Mouse (Mus musculus) embryonic facial prominence, embryonic 11.5 days (tissue): ENCODE results near the gene Fam107b. TPM values are rescaled to one million over a fixed set of nuclear protein-coding genes. Genes with fewer than 3 reads are reported as not detected.

Source experiments
- ATAC-seq: fragments of 200-750 bp; cut with Nextera tagmentation; replicated peaks from 2 replicates; pipeline ENCODE4 v1.8.0; 2017; ENCODE audit warnings: low read depth; ENCODE audit not compliant: insufficient number of reproducible peaks, low FRiP score, low TSS enrichment
- DNase-seq: peaks from one replicate; pipeline ENCODE4 v3.0.0-alpha.2; 2015; ENCODE audit warnings: low spot score
- H3K27ac ChIP-seq: fragments of 300-500 bp; sonication (generic); replicated peaks from 2 replicates; pipeline ENCODE4 v1.5.1; 2014; ENCODE audit warnings: mild to moderate bottlenecking, low read depth, low read length, control low read depth
- H3K27me3 ChIP-seq: fragments of 300-500 bp; sonication (generic); 2 replicates; pipeline ENCODE4 v1.6.1; 2014; ENCODE audit warnings: mild to moderate bottlenecking, low read length, moderate library complexity, mixed read lengths; ENCODE audit not compliant: control insufficient read depth, insufficient read depth
- H3K36me3 ChIP-seq: fragments of 300-500 bp; sonication (generic); replicated peaks from 2 replicates; pipeline ENCODE4 v1.6.1; 2014; ENCODE audit warnings: low read depth, mild to moderate bottlenecking, low read length, moderate library complexity, mixed read lengths; ENCODE audit not compliant: control insufficient read depth, insufficient read depth
- H3K4me1 ChIP-seq: fragments of 300-500 bp; sonication (generic); 2 replicates; pipeline ENCODE4 v1.6.1; 2014; ENCODE audit warnings: low read length, mixed read lengths; ENCODE audit not compliant: control insufficient read depth, insufficient read depth
- H3K4me2 ChIP-seq: fragments of 300-500 bp; sonication (generic); 2 replicates; pipeline ENCODE4 v1.6.1; 2014; ENCODE audit warnings: low read depth, mild to moderate bottlenecking, control low read depth, low read length, moderate library complexity
- H3K4me3 ChIP-seq: fragments of 300-500 bp; sonication (generic); 2 replicates; pipeline ENCODE4 v1.5.1; 2014; ENCODE audit warnings: low read depth, low read length, control low read depth
- H3K9ac ChIP-seq: fragments of 300-500 bp; sonication (generic); replicated peaks from 2 replicates; pipeline ENCODE4 v1.6.1; 2014; ENCODE audit warnings: mild to moderate bottlenecking, control low read depth, low read length
- H3K9me3 ChIP-seq: fragments of 300-500 bp; sonication (generic); replicated peaks from 2 replicates; pipeline ENCODE4 v1.6.1; 2016; ENCODE audit warnings: mild to moderate bottlenecking, low read length, inconsistent platforms, mixed read lengths; ENCODE audit not compliant: control insufficient read depth
- WGBS: fragments of 180-500 bp; shearing (Covaris S2); extraction: QIAGEN DNeasy Blood & Tissue Kit; methylation state at CpG from one replicate; pipeline ENCODE4 v1.1.7; 2014; 5-methylcytosine and 5-hydroxymethylcytosine counted together
- polyA plus RNA-seq: library from polyadenylated mRNA; unstranded; fragments of >200 nt; fragmentation: Nextera tagmentation; extraction: Ambion mirVana; gene quantifications from 2 replicates; pipeline ENCODE4 v1.2.1, GENCODE M21; 2014

The Fam107b gene
- 79.4 and 80.6 TPM in 2 replicates for polyA plus RNA-seq

DNA sequence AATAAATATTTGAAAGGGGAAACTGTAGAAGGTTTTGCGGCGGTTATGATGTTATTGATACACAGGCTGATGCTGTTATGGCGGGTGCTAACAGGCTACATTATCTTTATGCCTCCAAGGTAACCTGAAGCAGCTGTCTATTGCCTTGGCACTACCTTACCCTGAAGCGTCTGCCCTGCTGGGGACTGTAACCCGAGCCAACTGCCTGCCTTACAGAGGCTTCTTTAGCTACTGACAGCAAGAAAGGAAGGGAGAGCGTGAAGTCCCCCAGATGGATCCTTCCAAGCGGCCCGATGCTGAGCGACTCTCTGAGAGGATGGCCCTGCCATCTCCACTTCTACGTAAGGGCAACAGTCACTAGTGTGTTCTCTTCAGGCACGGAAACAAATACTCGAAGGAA lies at the start of gene Fam107b:
Gene Fam107b (plus strand): TSS at position 303 of the 400 bp plus-strand sequence.
- Histone ChIP-seq H3K27ac (no peak within 1 kb of the TSS), H3K9ac (no peak within 1 kb of the TSS), H3K9me3 (no peaks in the 10 kb centered on the region), H3K27me3 (no peaks in the 10 kb centered on the region), H3K4me3 (no peak within 1 kb of the TSS), H3K4me2 (no peak within 1 kb of the TSS), H3K36me3 (no peaks in the 10 kb centered on the region), H3K4me1 (no peaks in the 10 kb centered on the region)
- ATAC-seq (no peak), DNase-seq (no peak)
- 58% methylated on average over 12 of the region's 12 CpGs for WGBS

DNA sequence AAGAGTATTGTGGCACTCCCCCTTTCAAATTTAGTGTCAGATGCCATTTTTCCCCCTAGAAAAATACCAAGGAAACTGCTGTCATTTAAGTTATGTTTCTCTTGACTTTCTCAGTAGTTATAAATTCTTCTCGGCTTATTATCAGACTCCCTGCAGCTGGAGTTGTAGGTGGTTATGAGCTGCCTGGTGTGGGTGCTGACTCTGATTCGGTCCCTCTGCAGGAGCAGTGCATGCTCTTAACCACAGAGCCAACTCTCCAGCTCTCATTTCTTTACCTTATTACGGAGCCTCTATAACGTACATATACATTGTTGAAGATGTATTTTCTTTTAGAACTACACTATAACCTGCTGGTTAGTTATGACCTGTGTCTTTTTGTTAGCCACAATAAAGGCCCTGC lies 47.7 kb upstream of the Fam107b start:
- H3K27me3 ChIP-seq = no peaks in the 10 kb centered on the region
- DNase-seq (no peak), ATAC-seq (no peak)
- H3K4me3 ChIP-seq = no peak overlapping the region
- no peak overlapping the region for H3K9ac ChIP-seq
- H3K4me2 ChIP-seq = no peak overlapping the region
- H3K4me1 ChIP-seq = no peaks in the 10 kb centered on the region
- WGBS = 80% methylated on average over 4 of the region's 4 CpGs
- no peaks in the 10 kb centered on the region for H3K36me3 ChIP-seq
- H3K27ac ChIP-seq = no peak overlapping the region
- H3K9me3 ChIP-seq = no peaks in the 10 kb centered on the region

DNA sequence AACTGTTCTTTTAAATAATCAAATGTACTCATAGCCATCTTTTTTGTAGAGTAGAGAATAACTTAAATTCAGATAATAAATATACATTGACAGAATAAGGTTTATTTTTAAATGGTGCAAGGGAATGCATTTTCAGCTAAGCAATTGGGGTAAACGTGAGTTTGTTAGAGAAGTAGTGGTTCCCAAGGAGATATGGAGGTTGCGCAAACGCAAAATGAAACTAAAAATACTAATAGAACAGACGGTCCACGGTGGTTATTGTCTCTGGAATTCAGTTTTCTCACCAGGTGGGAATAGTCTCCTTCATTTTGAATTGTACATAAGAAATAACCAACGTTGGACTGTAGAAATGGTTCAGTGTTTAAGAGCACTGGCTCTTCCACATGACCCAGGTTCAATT lies 44.0 kb upstream of the Fam107b start:
- no peaks in the 10 kb centered on the region for H3K36me3 ChIP-seq
- H3K27me3 ChIP-seq = no peaks in the 10 kb centered on the region
- 81% methylated on average over 6 of the region's 6 CpGs for WGBS
- H3K4me1 ChIP-seq = no peaks in the 10 kb centered on the region
- no peak overlapping the region for H3K4me2 ChIP-seq
- H3K4me3 ChIP-seq = no peak overlapping the region
- no peak overlapping the region for H3K9ac ChIP-seq
- DNase-seq = no peak
- no peak overlapping the region for H3K27ac ChIP-seq
- H3K9me3 ChIP-seq = no peaks in the 10 kb centered on the region
- ATAC-seq = no peak

DNA sequence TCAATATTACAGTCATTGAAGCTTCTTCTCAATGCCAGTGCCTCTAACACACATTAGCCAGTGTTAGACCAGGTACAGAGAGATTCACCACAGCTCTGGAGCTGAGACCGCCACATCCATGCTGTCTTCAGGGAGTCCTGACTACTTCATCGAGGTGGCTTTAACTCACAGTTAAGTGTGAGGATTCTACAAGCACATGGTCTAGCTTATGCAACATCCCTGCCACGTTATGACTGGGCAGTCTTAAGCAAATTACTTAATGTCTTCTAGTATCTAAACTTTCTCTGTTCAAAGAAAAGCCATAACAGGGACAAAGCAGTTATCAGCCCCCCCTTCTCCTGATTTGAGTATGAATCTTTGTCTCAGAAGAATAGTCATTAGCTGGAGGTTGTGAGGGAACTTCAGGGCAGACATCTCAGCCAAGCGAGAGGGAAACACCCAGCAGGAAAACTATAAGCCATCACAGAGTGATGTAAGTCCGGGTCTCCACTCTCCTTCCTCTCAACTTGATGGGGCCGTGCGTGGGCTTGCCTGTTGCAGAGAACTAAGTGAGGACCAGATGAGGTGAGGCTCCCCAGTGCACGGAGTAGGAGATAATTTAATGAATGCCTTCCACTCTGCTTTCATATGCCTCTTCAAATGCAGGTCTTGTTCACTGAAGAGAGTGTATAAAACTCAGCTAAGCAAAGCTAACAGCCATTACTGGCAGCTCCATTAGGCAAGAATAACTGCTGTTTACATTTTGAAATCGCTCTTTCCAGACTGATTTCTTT lies 28.8 kb upstream of the Fam107b start:
- Histone ChIP-seq H3K4me2 (no peak overlapping the region), H3K4me3 (no peak overlapping the region), H3K9ac (no peak overlapping the region), H3K27ac (no peak overlapping the region), H3K9me3 (no peaks in the 10 kb centered on the region), H3K27me3 (no peaks in the 10 kb centered on the region), H3K4me1 (no peaks in the 10 kb centered on the region), H3K36me3 (no peaks in the 10 kb centered on the region)
- DNase-seq = no peak
- no peak for ATAC-seq
- 74% methylated on average over 9 of the region's 9 CpGs for WGBS

DNA sequence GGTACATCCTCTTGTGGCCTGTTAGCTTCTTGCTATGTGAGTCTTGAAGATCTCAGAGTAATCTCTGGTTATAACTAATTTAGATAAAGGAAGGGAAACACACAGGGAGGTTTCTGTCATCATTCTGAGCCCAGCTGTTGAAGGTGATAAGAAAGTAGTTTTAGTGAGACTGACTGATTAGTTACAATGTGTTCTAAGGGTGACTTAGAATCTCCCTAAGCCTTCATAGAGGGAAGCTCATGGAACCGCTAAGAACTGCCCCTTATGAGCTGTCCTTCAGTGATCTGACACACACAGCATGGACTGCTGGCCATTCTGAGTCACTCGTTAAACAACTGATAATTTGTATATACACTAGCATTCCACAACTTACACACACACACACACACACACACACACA lies 24.2 kb upstream of the Fam107b start:
- Histone ChIP-seq H3K9me3 (no peaks in the 10 kb centered on the region), H3K4me2 (no peak overlapping the region), H3K4me3 (no peak overlapping the region), H3K27ac (no peak overlapping the region), H3K4me1 (no peaks in the 10 kb centered on the region), H3K9ac (no peak overlapping the region), H3K27me3 (no peaks in the 10 kb centered on the region), H3K36me3 (no peaks in the 10 kb centered on the region)
- 70% methylated on average over 2 of the region's 2 CpGs for WGBS
- no peak for DNase-seq
- ATAC-seq = no peak

DNA sequence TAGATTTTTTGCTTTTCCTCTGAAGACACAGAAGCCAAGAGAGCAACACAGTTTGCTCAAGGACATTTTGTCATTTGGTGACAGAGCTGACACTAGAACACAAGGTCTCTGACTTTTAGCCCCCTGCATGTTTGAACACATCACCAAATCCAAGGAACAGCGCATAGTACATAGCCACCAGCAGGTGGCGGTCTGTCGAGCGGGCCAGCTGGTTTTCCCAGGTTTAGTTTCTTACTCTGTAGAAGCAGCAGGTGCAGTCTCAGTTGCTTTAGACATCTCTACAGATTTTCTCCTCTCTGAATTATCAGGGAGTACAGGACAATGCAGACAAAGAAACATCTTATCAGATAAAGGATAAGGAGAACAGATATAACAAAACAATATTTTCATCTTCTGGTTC lies 23.7 kb upstream of the Fam107b start:
- Histone ChIP-seq H3K27ac (no peak overlapping the region), H3K9me3 (no peaks in the 10 kb centered on the region), H3K4me2 (no peak overlapping the region), H3K36me3 (no peaks in the 10 kb centered on the region), H3K9ac (no peak overlapping the region), H3K27me3 (no peaks in the 10 kb centered on the region), H3K4me3 (no peak overlapping the region), H3K4me1 (no peaks in the 10 kb centered on the region)
- ATAC-seq (no peak), DNase-seq (peak; percentile 75)
- WGBS = under 1% methylated on average over 4 of the region's 4 CpGs

DNA sequence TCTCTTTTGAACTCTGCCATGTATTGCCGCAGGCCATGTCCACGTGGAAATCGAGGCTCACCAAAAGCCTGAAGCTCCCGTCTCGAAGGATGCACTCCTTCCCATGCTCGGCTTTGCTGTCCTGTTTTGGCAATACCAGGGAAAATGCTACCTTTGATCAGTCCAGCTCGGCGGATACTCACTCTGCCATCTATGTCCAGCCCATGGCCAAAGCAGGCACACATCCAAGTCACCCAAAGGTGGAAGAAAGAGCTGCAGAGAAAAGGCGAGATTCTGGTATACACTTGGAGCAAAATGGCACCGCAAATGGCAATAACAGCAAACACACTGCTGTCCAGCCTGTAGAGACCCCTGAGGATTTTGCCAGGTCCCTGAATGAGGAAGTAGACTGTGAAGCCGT lies 318 bp downstream of the Fam107b start:
- no peak overlapping the region for H3K4me3 ChIP-seq
- H3K4me2 ChIP-seq = no peak overlapping the region
- H3K9me3 ChIP-seq = no peaks in the 10 kb centered on the region
- no peak for DNase-seq
- ATAC-seq = no peak
- no peak overlapping the region for H3K27ac ChIP-seq
- H3K9ac ChIP-seq = no peak overlapping the region
- H3K4me1 ChIP-seq = no peaks in the 10 kb centered on the region
- WGBS = 83% methylated on average over 11 of the region's 11 CpGs
- no peaks in the 10 kb centered on the region for H3K27me3 ChIP-seq
- no peaks in the 10 kb centered on the region for H3K36me3 ChIP-seq

DNA sequence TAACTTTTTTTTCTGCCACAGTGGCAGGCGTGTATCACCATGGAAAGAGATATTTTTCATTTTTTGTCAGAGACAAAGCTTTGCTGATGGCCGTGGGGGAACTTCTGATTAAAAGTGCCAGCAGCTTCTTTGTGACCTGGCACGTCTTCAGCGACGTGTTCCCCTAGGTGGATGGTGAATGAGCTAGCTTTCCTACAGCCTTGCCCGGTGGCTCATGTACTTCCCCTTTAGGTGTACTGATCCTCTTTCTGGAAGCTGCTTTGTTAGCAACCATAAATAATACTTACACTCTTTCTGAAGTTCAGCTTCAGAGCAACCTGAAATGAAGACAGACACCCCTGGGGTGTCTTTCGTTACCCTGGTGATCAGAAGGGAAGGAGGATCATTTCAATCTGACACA lies 3.6 kb downstream of the Fam107b start:
- no peak overlapping the region for H3K4me2 ChIP-seq
- H3K4me3 ChIP-seq = no peak overlapping the region
- no peak overlapping the region for H3K27ac ChIP-seq
- H3K27me3 ChIP-seq = no peaks in the 10 kb centered on the region
- 89% methylated on average over 7 of the region's 7 CpGs for WGBS
- H3K36me3 ChIP-seq = no peaks in the 10 kb centered on the region
- H3K4me1 ChIP-seq = no peaks in the 10 kb centered on the region
- H3K9me3 ChIP-seq = no peaks in the 10 kb centered on the region
- no peak overlapping the region for H3K9ac ChIP-seq
- no peak for DNase-seq
- no peak for ATAC-seq
